Mouse (Mus musculus): ENCODE data around the gene Osbpl2.

DNA sequence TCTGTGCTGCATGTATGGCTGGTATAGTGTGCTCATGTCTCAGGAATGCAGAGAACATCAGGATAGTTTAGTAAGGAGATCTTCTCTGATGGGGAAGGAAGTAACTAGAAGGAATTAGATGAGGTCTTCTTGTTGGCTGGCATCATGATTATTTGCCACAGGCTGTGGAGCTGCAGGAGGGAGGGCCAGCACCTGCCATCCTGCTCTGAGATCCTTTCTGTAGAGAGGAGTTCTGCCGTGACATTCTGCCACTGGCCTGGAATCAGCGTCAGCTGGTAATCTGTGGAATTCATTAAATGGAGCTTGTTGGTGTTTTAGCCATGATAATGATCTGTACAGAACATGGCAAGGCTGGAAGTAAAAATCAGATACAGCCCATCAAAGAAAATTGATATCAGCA, 27.0 kb downstream of the Osbpl2 start:
- no peak for TF ChIP-seq CTCF (IDR thresholded peaks at IDR 0.05 in 2 of 3, conservative IDR thresholded peaks at IDR 0.05 in 1 of 3; ENCODE audit: control insufficient read depth in 1 of 3, insufficient read depth in 1 of 3, low read depth in 2 of 3, low read length in 3 of 3, poor library complexity in 1 of 3, severe bottlenecking in 1 of 3)
- TF ChIP-seq POLR2A (IDR thresholded peaks at IDR 0.05; ENCODE audit: control insufficient read depth in 1 of 2, insufficient read depth in 1 of 2, low read depth in 1 of 2, low read length in 2 of 2, poor library complexity in 1 of 2): no peak
- TF ChIP-seq SIN3A (IDR thresholded peaks at IDR 0.05; ENCODE audit: low read length): no peak
- no peak for TF ChIP-seq ELF1 (IDR thresholded peaks at IDR 0.05; ENCODE audit: low read depth, low read length)

Data from MEL (cell line).